8 mouse cellular contexts compared by ENCODE assay signal in genomic region chr2:181837372-181838292, GRCm38 (mm10). TPM values are rescaled to one million over a fixed set of nuclear protein-coding genes. Genes with fewer than 3 reads are reported as not detected.
DNase-seq lines count a peak whose midpoint lies in the region; ATAC-seq lines count a peak whose summit lies in the region.

Gene Pcmtd2 (plus strand): TSS chr2:181837854.

- peak; percentile 98 for ATAC-seq in hindbrain, embryonic 14.5 days (ENCODE audit: low FRiP score)

- peak within 1 kb of the TSS; percentile 78 for H3K9ac ChIP-seq in hindbrain, embryonic 14.5 days

- H3K27ac ChIP-seq in hindbrain, embryonic 14.5 days: peak within 1 kb of the TSS; percentile 81

- H3K4me2 ChIP-seq in hindbrain, embryonic 14.5 days (replicated peaks): peak within 1 kb of the TSS; percentile 64

- peaks cover 5% of the 10 kb centered on the region; the same call in 1 of the 2 replicates for H3K4me1 ChIP-seq in hindbrain, embryonic 14.5 days (replicated peaks; ENCODE audit: control insufficient read depth, insufficient read depth, low read length)

- no peaks in the 10 kb centered on the region for H3K27me3 ChIP-seq in hindbrain, embryonic 14.5 days (ENCODE audit: control insufficient read depth, insufficient read depth, low read length)

- under 1% methylated on average over 35 of the region's 35 CpGs for WGBS in hindbrain, embryonic 14.5 days

- H3K4me3 ChIP-seq in hindbrain, embryonic 14.5 days (replicated peaks; ENCODE audit: low read length): peak within 1 kb of the TSS; percentile 57

- peaks cover 18% of the 10 kb centered on the region for H3K36me3 ChIP-seq in hindbrain, embryonic 14.5 days (replicated peaks; ENCODE audit: control insufficient read depth, insufficient read depth)

- DNase-seq in R1 (ENCODE audit: low read depth, low spot score): peak; percentile 94
- peak; percentile 95 for DNase-seq in cerebellum, postnatal 25 days
- peak; percentile 87 to 91 for DNase-seq in frontal cortex, postnatal 25 days (ENCODE audit: low spot score in 2 of 2)
- DNase-seq in hindbrain, embryonic 14.5 days (ENCODE audit: low spot score): peak; percentile 91
- DNase-seq in layer of hippocampus, postnatal 36 days: peak; percentile 90 to 92
- peak; percentile 96 for DNase-seq in lung, postnatal 36 days
- peak; percentile 97 for DNase-seq in retina, postnatal 1 day
- peak; percentile 84 to 87 for DNase-seq in urinary bladder, adult 18-20 months (ENCODE audit: low spot score in 2 of 2)

- no peaks in the 10 kb centered on the region for H3K9me3 ChIP-seq in hindbrain, embryonic 14.5 days (ENCODE audit: control insufficient read depth, low read length)

RNA-seq across cellular contexts. Expression of gene Pcmtd2, which starts in this region (rescaled TPM):
- polyA plus RNA-seq in hindbrain, embryonic 14.5 days (2014; fragmentation: Nextera tagmentation; extraction: Ambion mirVana): 29.0 and 32.6 TPM in 2 replicates
- total RNA-seq in layer of hippocampus, postnatal 36 days (2021): 10 to 100 TPM; 87.3 to 91.1 TPM

Comparison
In these comparisons a context has a peak if more than half of its experiments do, and no peak if none do; other contexts are left out.
1. Peak in every context shown above with its lines: DNase-seq, ATAC-seq, H3K4me3 ChIP-seq and H3K27ac ChIP-seq.